Mouse (Mus musculus) forebrain, embryonic 15.5 days (tissue): Measurements from ENCODE around the gene Dtx3l. TPM values are rescaled to one million over a fixed set of nuclear protein-coding genes. Genes with fewer than 3 reads are reported as not detected.
A peak's percentile ranks its signal among the peaks of the same experiment; 100 is the strongest.
"Not testable (repeated sequence)": the region's sequence is repeated elsewhere in the genome, so short reads cannot be mapped to it uniquely, and the experiment has no call there.

Experiments
- ATAC-seq: fragments of 200-750 bp; cut with Nextera tagmentation; replicated peaks from 2 replicates; pipeline ENCODE4 v1.8.0; 2017; ENCODE audit warnings: mild to moderate bottlenecking, moderate TSS enrichment, moderate library complexity
- H3K27ac ChIP-seq: fragments of 300-500 bp; sonication (generic); replicated peaks from 2 replicates; pipeline ENCODE4 v1.5.1; 2015; ENCODE audit warnings: mild to moderate bottlenecking, inconsistent platforms
- H3K27me3 ChIP-seq: fragments of 300-500 bp; sonication (generic); 2 replicates; pipeline ENCODE4 v1.6.1; 2015; ENCODE audit warnings: inconsistent platforms
- H3K36me3 ChIP-seq: fragments of 300-500 bp; sonication (generic); 2 replicates; pipeline ENCODE4 v1.6.1; 2015; ENCODE audit warnings: mild to moderate bottlenecking, inconsistent platforms
- H3K4me1 ChIP-seq: fragments of 300-500 bp; sonication (generic); 2 replicates; pipeline ENCODE4 v1.6.1; 2015; ENCODE audit warnings: inconsistent platforms
- H3K4me2 ChIP-seq: fragments of 300-500 bp; sonication (generic); replicated peaks from 2 replicates; pipeline ENCODE4 v1.6.1; 2015; ENCODE audit warnings: mild to moderate bottlenecking, inconsistent platforms
- H3K4me3 ChIP-seq: fragments of 300-500 bp; sonication (generic); 2 replicates; pipeline ENCODE4 v1.5.1; 2015; ENCODE audit warnings: mild to moderate bottlenecking, inconsistent platforms
- H3K9ac ChIP-seq: fragments of 300-500 bp; sonication (generic); replicated peaks from 2 replicates; pipeline ENCODE4 v1.6.1; 2015; ENCODE audit warnings: mild to moderate bottlenecking, inconsistent platforms
- H3K9me3 ChIP-seq: fragments of 300-500 bp; sonication (generic); 2 replicates; pipeline ENCODE4 v1.6.1; 2016; ENCODE audit warnings: inconsistent platforms
- WGBS: fragments of 180-500 bp; shearing (Covaris S2); methylation state at CpG from one replicate; pipeline ENCODE4 v1.1.7; 2015; ENCODE audit warnings: mixed read lengths; 5-methylcytosine and 5-hydroxymethylcytosine counted together
- polyA plus RNA-seq: library from polyadenylated mRNA; unstranded; fragments of >200 nt; fragmentation: Nextera tagmentation; extraction: Ambion mirVana; gene quantifications from 2 replicates; pipeline ENCODE4 v1.2.1, GENCODE M21; 2015

The Dtx3l gene
- 1.7 and 2.2 TPM in 2 replicates for polyA plus RNA-seq

GRCm38 (mm10) chr16:35938211-35939151 lies at the start of gene Dtx3l, which contains the start of gene Parp9:
Gene Dtx3l (minus strand): TSS chr16:35939151.
Gene Parp9 (plus strand): TSS chr16:35938470.
- H3K27me3 ChIP-seq = no peaks in the 10 kb centered on the region
- no peaks in the 10 kb centered on the region for H3K36me3 ChIP-seq
- WGBS = under 1% methylated on average over 52 of the region's 52 CpGs
- no peak within 1 kb of the TSS for H3K27ac ChIP-seq
- peak; percentile 68; the same call in 1 of the 2 replicates for ATAC-seq
- H3K4me3 ChIP-seq = peak within 1 kb of the TSS; percentile 55
- peak within 1 kb of the TSS; percentile 55 for H3K9ac ChIP-seq
- H3K4me1 ChIP-seq = peaks cover 9% of the 10 kb centered on the region
- H3K4me2 ChIP-seq = peak within 1 kb of the TSS; percentile 85
- no peaks in the 10 kb centered on the region for H3K9me3 ChIP-seq

DNA sequence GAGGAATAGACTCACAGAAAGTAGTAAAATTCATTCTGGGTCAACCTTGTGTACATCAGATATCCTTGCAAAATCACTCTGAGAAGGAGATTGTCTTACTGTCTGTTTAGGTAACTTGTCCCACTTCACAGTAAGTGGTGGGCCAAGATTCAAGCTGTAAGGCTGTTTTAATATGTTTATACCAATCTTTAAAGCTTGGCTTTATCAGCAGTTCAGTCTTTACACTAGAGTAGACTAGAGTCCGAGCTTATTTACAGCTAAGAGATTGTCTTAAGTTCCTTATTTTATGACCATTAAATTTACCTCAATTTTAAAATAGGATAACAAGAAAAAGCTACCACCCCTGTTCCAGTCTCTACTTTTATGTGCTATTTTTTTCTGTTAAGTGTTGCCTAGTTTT lies 49.0 kb upstream of the Dtx3l start:
- no peak for ATAC-seq
- Histone ChIP-seq H3K36me3 (no peaks in the 10 kb centered on the region), H3K9ac (no peak overlapping the region), H3K4me3 (no peak overlapping the region), H3K4me1 (peaks cover 24% of the 10 kb centered on the region), H3K9me3 (no peaks in the 10 kb centered on the region), H3K4me2 (no peak overlapping the region), H3K27me3 (no peaks in the 10 kb centered on the region), H3K27ac (no peak overlapping the region)
- 89% methylated on average over 1 of the region's 1 CpGs for WGBS

- Histone ChIP-seq H3K36me3 (no peaks in the 10 kb centered on the region), H3K4me2 (peak overlapping the region; percentile 64), H3K27me3 (no peaks in the 10 kb centered on the region), H3K4me3 (peak overlapping the region; percentile 85), H3K9ac (0 out of 2 replicates have a peak overlapping the region, but pooled peaks have one; percentile 88), H3K27ac (no peak overlapping the region), H3K9me3 (peaks cover 3% of the 10 kb centered on the region), H3K4me1 (peaks cover 22% of the 10 kb centered on the region)
- ATAC-seq = no peak
- 63% methylated on average over 3 of the region's 3 CpGs for WGBS
Measured at GRCm38 (mm10) chr16:35984471-35984870, 45.5 kb upstream of the Dtx3l start.

- Histone ChIP-seq H3K4me2 (peak overlapping the region; percentile 64), H3K27ac (peak overlapping the region; percentile 99), H3K9ac (peak overlapping the region; percentile 88), H3K9me3 (peaks cover 3% of the 10 kb centered on the region), H3K4me1 (peaks cover 22% of the 10 kb centered on the region), H3K36me3 (no peaks in the 10 kb centered on the region), H3K27me3 (no peaks in the 10 kb centered on the region), H3K4me3 (peak overlapping the region; percentile 85)
- ATAC-seq = peak; percentile 80
- under 1% methylated on average over 54 of the region's 86 CpGs for WGBS
Measured at GRCm38 (mm10) chr16:35983517-35984101, 44.7 kb upstream of the Dtx3l start.

GRCm38 (mm10) chr16:35982902-35983516 lies 44.1 kb upstream of the Dtx3l start:
- H3K27ac ChIP-seq = peak overlapping the region; percentile 99
- H3K4me3 ChIP-seq = peak overlapping the region; percentile 85
- ATAC-seq = peak; percentile 97
- H3K4me2 ChIP-seq = peak overlapping the region; percentile 64
- H3K27me3 ChIP-seq = no peaks in the 10 kb centered on the region
- no peaks in the 10 kb centered on the region for H3K36me3 ChIP-seq
- H3K4me1 ChIP-seq = peaks cover 22% of the 10 kb centered on the region
- under 1% methylated on average over 54 of the region's 54 CpGs for WGBS
- H3K9ac ChIP-seq = peak overlapping the region; percentile 88
- H3K9me3 ChIP-seq = peaks cover 3% of the 10 kb centered on the region

- H3K27me3 ChIP-seq = no peaks in the 10 kb centered on the region
- peak overlapping the region; percentile 88 for H3K9ac ChIP-seq
- peak overlapping the region; percentile 99 for H3K27ac ChIP-seq
- H3K36me3 ChIP-seq = no peaks in the 10 kb centered on the region
- WGBS = 4% methylated on average over 15 of the region's 15 CpGs
- H3K4me2 ChIP-seq = peak overlapping the region; percentile 64
- H3K4me1 ChIP-seq = peaks cover 18% of the 10 kb centered on the region
- peak; percentile 16 for ATAC-seq
- H3K9me3 ChIP-seq = peaks cover 3% of the 10 kb centered on the region
- H3K4me3 ChIP-seq = peak overlapping the region; percentile 85
Measured at GRCm38 (mm10) chr16:35982506-35982901, 43.6 kb upstream of the Dtx3l start.

- H3K36me3 ChIP-seq = no peaks in the 10 kb centered on the region
- no peak overlapping the region for H3K4me3 ChIP-seq
- whole genome bisulfite sequencing = 52% methylated on average over 19 of the region's 19 CpGs
- peaks cover 3% of the 10 kb centered on the region for H3K9me3 ChIP-seq
- H3K27ac ChIP-seq = no peak overlapping the region
- ATAC-seq = 0 out of 2 replicates have a peak, but pooled peaks have one; percentile 27
- no peak overlapping the region for H3K4me2 ChIP-seq
- peaks cover 15% of the 10 kb centered on the region for H3K4me1 ChIP-seq
- H3K27me3 ChIP-seq = no peaks in the 10 kb centered on the region
- H3K9ac ChIP-seq = no peak overlapping the region
Measured at GRCm38 (mm10) chr16:35981363-35981821, 42.4 kb upstream of the Dtx3l start.

DNA sequence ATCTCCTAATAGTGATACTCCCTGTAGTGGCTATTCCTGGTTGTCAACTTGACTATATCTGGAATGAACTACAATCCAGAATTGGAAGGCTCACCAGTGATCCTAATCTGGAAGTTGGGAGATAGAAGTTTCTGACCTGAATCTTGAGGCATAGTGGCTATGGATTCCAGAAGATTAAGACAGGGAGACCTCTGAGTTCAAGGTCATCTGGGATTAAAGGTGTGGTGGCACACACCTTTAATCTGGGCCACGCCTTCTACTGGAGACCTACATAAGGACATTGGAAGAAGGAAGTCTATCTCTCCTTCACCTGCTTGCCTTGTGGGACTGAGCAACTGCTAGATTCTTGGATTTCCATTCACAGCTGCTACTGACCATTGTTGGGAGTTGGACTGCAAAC lies 39.5 kb upstream of the Dtx3l start, which contains the start of gene Kpna1:
Gene Kpna1, plus strand, starts transcription at position 301 of the 400 bp plus-strand sequence.
- WGBS = 92% methylated on average over 1 of the region's 1 CpGs
- not testable (repeated sequence) for H3K27me3 ChIP-seq, H3K36me3 ChIP-seq, ATAC-seq, H3K4me2 ChIP-seq, H3K4me1 ChIP-seq, H3K4me3 ChIP-seq, H3K9ac ChIP-seq, H3K9me3 ChIP-seq, H3K27ac ChIP-seq

DNA sequence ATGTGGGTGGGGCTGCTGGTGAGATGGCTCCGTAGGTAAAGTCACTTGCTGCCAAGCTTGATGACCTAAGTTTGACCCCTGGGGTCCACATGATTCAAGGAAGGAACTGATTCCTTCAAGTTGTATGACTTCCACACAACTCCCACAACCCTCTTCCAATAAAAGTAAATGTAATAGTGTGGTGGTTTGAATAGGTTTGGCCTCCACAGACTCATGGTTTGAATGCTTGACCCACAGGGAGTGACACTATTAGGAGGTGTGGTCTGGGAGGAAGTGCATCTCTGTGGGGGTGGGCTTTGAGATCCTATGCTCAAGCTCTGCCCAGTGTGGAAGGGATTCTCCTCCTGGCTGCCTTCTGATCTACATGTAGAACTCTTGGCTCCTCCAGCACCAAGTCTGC lies 35.1 kb upstream of the Dtx3l start:
- ATAC-seq = no peak
- Histone ChIP-seq H3K27ac (no peak overlapping the region), H3K4me1 (no peaks in the 10 kb centered on the region), H3K9ac (no peak overlapping the region), H3K9me3 (no peaks in the 10 kb centered on the region), H3K4me3 (no peak overlapping the region), H3K36me3 (no peaks in the 10 kb centered on the region), H3K27me3 (no peaks in the 10 kb centered on the region), H3K4me2 (no peak overlapping the region)
- 56% methylated on average over 1 of the region's 1 CpGs for WGBS

GRCm38 (mm10) chr16:35968149-35968548 lies 29.2 kb upstream of the Dtx3l start:
- no peak overlapping the region for H3K9ac ChIP-seq
- WGBS = 51% methylated on average over 2 of the region's 2 CpGs
- no peaks in the 10 kb centered on the region for H3K36me3 ChIP-seq
- H3K4me2 ChIP-seq = no peak overlapping the region
- no peak overlapping the region for H3K27ac ChIP-seq
- no peaks in the 10 kb centered on the region for H3K27me3 ChIP-seq
- H3K9me3 ChIP-seq = no peaks in the 10 kb centered on the region
- no peak for ATAC-seq
- no peaks in the 10 kb centered on the region for H3K4me1 ChIP-seq
- no peak overlapping the region for H3K4me3 ChIP-seq

- ATAC-seq = no peak
- no peaks in the 10 kb centered on the region for H3K27me3 ChIP-seq
- no peaks in the 10 kb centered on the region for H3K9me3 ChIP-seq
- no peak overlapping the region for H3K4me2 ChIP-seq
- 93% methylated on average over 4 of the region's 4 CpGs for WGBS
- H3K4me1 ChIP-seq = no peaks in the 10 kb centered on the region
- H3K4me3 ChIP-seq = no peak overlapping the region
- H3K36me3 ChIP-seq = no peaks in the 10 kb centered on the region
- H3K27ac ChIP-seq = no peak overlapping the region
- no peak overlapping the region for H3K9ac ChIP-seq
Measured at GRCm38 (mm10) chr16:35967319-35967718, 28.4 kb upstream of the Dtx3l start.
